Mouse (Mus musculus): ENCODE measurements at regions not wholly inside any gene's neighbourhood (a gene's known extent, or its start where the extent isn't known, plus 50 kb on each side); places are given as distances from the start of the nearest gene placed in this dataset.

- DNase-seq (ENCODE audit: low read depth, low spot score), result no peak
Observed at GRCm38 (mm10) chr2:161340291-161340690, 231.4 kb upstream of the Chd6 start.

- DNase-seq (ENCODE audit: low read depth, low spot score), result no peak
Observed at GRCm38 (mm10) chr2:161339327-161340001, 230.6 kb upstream of the Chd6 start.

- no peak for DNase-seq (ENCODE audit: low read depth, low spot score)
Observed at GRCm38 (mm10) chr2:161338953-161339326, 230.1 kb upstream of the Chd6 start.

- no peak for DNase-seq (ENCODE audit: low read depth, low spot score)
Observed at GRCm38 (mm10) chr2:161332653-161333052, 223.8 kb upstream of the Chd6 start.

GRCm38 (mm10) chr2:161331850-161332365 is 223.0 kb upstream of the Chd6 start:
- no peak for DNase-seq (ENCODE audit: low read depth, low spot score)

GRCm38 (mm10) chr2:161302796-161303195 is 193.9 kb upstream of the Chd6 start:
- no peak for DNase-seq (ENCODE audit: low read depth, low spot score)

GRCm38 (mm10) chr2:161268861-161269413 is 160.1 kb upstream of the Chd6 start:
- DNase-seq (ENCODE audit: low read depth, low spot score), result no peak

GRCm38 (mm10) chr2:161266476-161266875 is 157.6 kb upstream of the Chd6 start:
- no peak for DNase-seq (ENCODE audit: low read depth, low spot score)

- DNase-seq (ENCODE audit: low read depth, low spot score), result no peak
Observed at GRCm38 (mm10) chr2:161265211-161265610, 156.3 kb upstream of the Chd6 start.

GRCm38 (mm10) chr2:161252761-161253160 is 143.9 kb upstream of the Chd6 start:
- no peak for DNase-seq (ENCODE audit: low read depth, low spot score)

GRCm38 (mm10) chr2:161241665-161242064 is 132.8 kb upstream of the Chd6 start:
- no peak for DNase-seq (ENCODE audit: low read depth, low spot score)

- DNase-seq (ENCODE audit: low read depth, low spot score), result no peak
Observed at GRCm38 (mm10) chr2:161237280-161237819, 128.5 kb upstream of the Chd6 start.

- DNase-seq (ENCODE audit: low read depth, low spot score), result no peak
Observed at GRCm38 (mm10) chr2:161233155-161233741, 124.4 kb upstream of the Chd6 start.

- DNase-seq (ENCODE audit: low read depth, low spot score), result no peak
Observed at GRCm38 (mm10) chr2:161231405-161231804, 122.5 kb upstream of the Chd6 start.

GRCm38 (mm10) chr2:161215736-161216135 is 106.9 kb upstream of the Chd6 start:
- DNase-seq (ENCODE audit: low read depth, low spot score), result no peak

- peak; percentile 59 for DNase-seq (ENCODE audit: low read depth, low spot score)
Observed at GRCm38 (mm10) chr2:161214681-161215458, 106.0 kb upstream of the Chd6 start.

- no peak for DNase-seq (ENCODE audit: low read depth, low spot score)
Observed at GRCm38 (mm10) chr2:161212322-161212882, 103.5 kb upstream of the Chd6 start.

GRCm38 (mm10) chr2:161196713-161197372 is 88.0 kb upstream of the Chd6 start:
- DNase-seq (ENCODE audit: low read depth, low spot score), result no peak

GRCm38 (mm10) chr2:161187516-161187915 is 78.6 kb upstream of the Chd6 start:
- no peak for DNase-seq (ENCODE audit: low read depth, low spot score)

- peak; percentile 33 for DNase-seq (ENCODE audit: low read depth, low spot score)
Observed at GRCm38 (mm10) chr2:161185122-161185521, 76.2 kb upstream of the Chd6 start.
